Mouse (Mus musculus) embryonic facial prominence, embryonic 15.5 days (tissue): ENCODE results near the gene Kif28. TPM values are rescaled to one million over a fixed set of nuclear protein-coding genes. Genes with fewer than 3 reads are reported as not detected.
"Not testable (repeated sequence)": the region's sequence is repeated elsewhere in the genome, so short reads cannot be mapped to it uniquely, and the experiment has no call there.

Experiments
- ATAC-seq: fragments of 200-750 bp; cut with Nextera tagmentation; 2 replicates; pipeline ENCODE4 v1.8.0; 2017; ENCODE audit warnings: low read depth, moderate TSS enrichment; ENCODE audit not compliant: insufficient number of reproducible peaks, low FRiP score, low TSS enrichment
- H3K27ac ChIP-seq: fragments of 300-500 bp; sonication (generic); replicated peaks from 2 replicates; pipeline ENCODE4 v1.5.1; 2015; ENCODE audit warnings: mild to moderate bottlenecking, inconsistent platforms
- H3K27me3 ChIP-seq: fragments of 300-500 bp; sonication (generic); 2 replicates; pipeline ENCODE4 v1.6.1; 2015; ENCODE audit warnings: inconsistent platforms
- H3K36me3 ChIP-seq: fragments of 300-500 bp; sonication (generic); 2 replicates; pipeline ENCODE4 v1.6.1; 2015; ENCODE audit warnings: mild to moderate bottlenecking, inconsistent platforms
- H3K4me1 ChIP-seq: fragments of 300-500 bp; sonication (generic); 2 replicates; pipeline ENCODE4 v1.6.1; 2015; ENCODE audit warnings: inconsistent platforms
- H3K4me2 ChIP-seq: fragments of 300-500 bp; sonication (generic); replicated peaks from 2 replicates; pipeline ENCODE4 v1.6.1; 2015; ENCODE audit warnings: mild to moderate bottlenecking, inconsistent platforms
- H3K4me3 ChIP-seq: fragments of 300-500 bp; sonication (generic); replicated peaks from 2 replicates; pipeline ENCODE4 v1.5.1; 2015; ENCODE audit warnings: mild to moderate bottlenecking, inconsistent platforms
- H3K9ac ChIP-seq: fragments of 300-500 bp; sonication (generic); 2 replicates; pipeline ENCODE4 v1.6.1; 2015; ENCODE audit warnings: inconsistent platforms
- H3K9me3 ChIP-seq: fragments of 300-500 bp; sonication (generic); replicated peaks from 2 replicates; pipeline ENCODE4 v1.6.1; 2016; ENCODE audit warnings: inconsistent platforms
- WGBS: fragments of 180-500 bp; shearing (Covaris S2); methylation state at CpG from one replicate; pipeline ENCODE4 v1.1.7; 2015; 5-methylcytosine and 5-hydroxymethylcytosine counted together
- polyA plus RNA-seq: library from polyadenylated mRNA; unstranded; fragments of >200 nt; fragmentation: Nextera tagmentation; extraction: Ambion mirVana; gene quantifications from 2 replicates; pipeline ENCODE4 v1.2.1, GENCODE M21; 2015

The Kif28 gene
- polyA plus RNA-seq, 1 experiment from 2014 or later: 0.25 TPM

- 0 out of 2 replicates have a peak, but pooled peaks have one; percentile 45 for ATAC-seq
- no peak overlapping the region for H3K4me3 ChIP-seq
- H3K27me3 ChIP-seq: no peaks in the 10 kb centered on the region
- no peaks in the 10 kb centered on the region for H3K36me3 ChIP-seq
- no peaks in the 10 kb centered on the region for H3K4me1 ChIP-seq
- 28% methylated on average over 15 of the region's 15 CpGs for WGBS
- no peak overlapping the region; the same call in 1 of the 2 replicates for H3K4me2 ChIP-seq
- H3K9ac ChIP-seq: no peak overlapping the region
- no peaks in the 10 kb centered on the region for H3K9me3 ChIP-seq
- no peak overlapping the region for H3K27ac ChIP-seq
These were observed 10.3 kb downstream of the Kif28 start for GRCm38 (mm10) chr1:179734500-179735474.

- Histone ChIP-seq H3K4me3 (no peak overlapping the region), H3K27ac (no peak overlapping the region), H3K9ac (no peak overlapping the region), H3K4me2 (no peak overlapping the region), H3K9me3 (no peaks in the 10 kb centered on the region), H3K27me3 (no peaks in the 10 kb centered on the region), H3K4me1 (no peaks in the 10 kb centered on the region), H3K36me3 (no peaks in the 10 kb centered on the region)
- ATAC-seq: no peak
- 90% methylated on average over 3 of the region's 3 CpGs for WGBS
These were observed 13.7 kb downstream of the Kif28 start for GRCm38 (mm10) chr1:179731391-179731790.

DNA sequence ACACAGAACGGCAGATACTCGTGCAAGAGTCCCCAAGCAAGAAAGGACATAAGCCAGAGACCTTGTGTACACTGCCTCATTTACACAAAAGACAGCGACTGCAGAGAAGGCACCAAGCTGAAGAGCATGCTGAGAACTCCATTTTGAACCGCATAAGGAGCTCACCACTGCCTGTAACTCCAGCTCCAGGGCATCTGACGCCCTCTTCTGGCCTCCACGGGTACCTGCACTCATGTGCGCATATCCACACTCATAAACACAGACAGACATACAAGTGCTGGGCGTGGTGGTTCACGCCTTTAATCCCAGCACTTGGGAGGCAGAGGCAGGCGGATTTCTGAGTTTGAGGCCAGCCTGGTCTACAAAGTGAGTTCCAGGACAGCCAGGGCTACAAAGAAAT lies 16.4 kb downstream of the Kif28 start:
- Histone ChIP-seq H3K9ac (no peak overlapping the region), H3K4me2 (no peak overlapping the region), H3K9me3 (no peaks in the 10 kb centered on the region), H3K4me3 (no peak overlapping the region), H3K27ac (no peak overlapping the region), H3K27me3 (no peaks in the 10 kb centered on the region), H3K4me1 (no peaks in the 10 kb centered on the region), H3K36me3 (no peaks in the 10 kb centered on the region)
- no peak for ATAC-seq
- WGBS: 88% methylated on average over 10 of the region's 10 CpGs

GRCm38 (mm10) chr1:179722811-179723469 lies 22.1 kb downstream of the Kif28 start:
- H3K36me3 ChIP-seq: no peaks in the 10 kb centered on the region
- H3K4me3 ChIP-seq: no peak overlapping the region
- 76% methylated on average over 8 of the region's 8 CpGs for WGBS
- no peak overlapping the region for H3K4me2 ChIP-seq
- no peaks in the 10 kb centered on the region for H3K4me1 ChIP-seq
- H3K27me3 ChIP-seq: no peaks in the 10 kb centered on the region
- no peak overlapping the region for H3K27ac ChIP-seq
- H3K9me3 ChIP-seq: no peaks in the 10 kb centered on the region
- H3K9ac ChIP-seq: no peak overlapping the region
- no peak for ATAC-seq

- no peak overlapping the region for H3K9ac ChIP-seq
- no peaks in the 10 kb centered on the region for H3K36me3 ChIP-seq
- no peaks in the 10 kb centered on the region for H3K4me1 ChIP-seq
- H3K27me3 ChIP-seq: no peaks in the 10 kb centered on the region
- no peak overlapping the region for H3K4me2 ChIP-seq
- H3K27ac ChIP-seq: no peak overlapping the region
- no peak overlapping the region for H3K4me3 ChIP-seq
- WGBS: 88% methylated on average over 4 of the region's 4 CpGs
- ATAC-seq: no peak
- no peaks in the 10 kb centered on the region for H3K9me3 ChIP-seq
These were observed 29.3 kb downstream of the Kif28 start for GRCm38 (mm10) chr1:179715786-179716185.

DNA sequence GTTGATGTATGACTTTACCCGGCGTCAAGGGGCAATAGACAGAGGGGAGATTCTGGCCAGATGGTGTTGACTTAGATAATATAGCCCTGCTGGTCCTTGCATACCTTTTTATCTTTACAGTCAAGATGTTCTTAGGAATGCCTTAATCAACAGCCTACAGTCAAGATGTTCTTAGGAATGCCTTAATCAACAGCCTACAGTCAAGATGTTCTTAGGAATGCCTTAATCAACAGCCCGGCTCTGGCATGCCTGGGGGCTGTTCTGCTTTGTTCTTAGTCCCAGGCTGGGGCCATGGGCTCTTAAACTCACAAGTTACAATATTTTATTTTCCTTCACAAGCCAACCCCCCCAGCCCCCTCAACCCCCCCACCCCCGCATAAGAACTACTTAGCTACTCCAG lies 29.8 kb downstream of the Kif28 start:
- 89% methylated on average over 3 of the region's 4 CpGs for WGBS
- H3K4me3 ChIP-seq, H3K4me2 ChIP-seq, H3K27me3 ChIP-seq, H3K4me1 ChIP-seq, ATAC-seq, H3K27ac ChIP-seq, H3K9me3 ChIP-seq, H3K36me3 ChIP-seq, H3K9ac ChIP-seq: not testable (repeated sequence)

- Histone ChIP-seq H3K4me2 (no peak overlapping the region), H3K4me3 (no peak overlapping the region), H3K9me3 (no peaks in the 10 kb centered on the region), H3K27me3 (no peaks in the 10 kb centered on the region), H3K27ac (no peak overlapping the region), H3K9ac (no peak overlapping the region), H3K4me1 (no peaks in the 10 kb centered on the region), H3K36me3 (no peaks in the 10 kb centered on the region)
- WGBS: 82% methylated on average over 3 of the region's 3 CpGs
- ATAC-seq: no peak
These were observed 31.7 kb downstream of the Kif28 start for GRCm38 (mm10) chr1:179713367-179713766.

DNA sequence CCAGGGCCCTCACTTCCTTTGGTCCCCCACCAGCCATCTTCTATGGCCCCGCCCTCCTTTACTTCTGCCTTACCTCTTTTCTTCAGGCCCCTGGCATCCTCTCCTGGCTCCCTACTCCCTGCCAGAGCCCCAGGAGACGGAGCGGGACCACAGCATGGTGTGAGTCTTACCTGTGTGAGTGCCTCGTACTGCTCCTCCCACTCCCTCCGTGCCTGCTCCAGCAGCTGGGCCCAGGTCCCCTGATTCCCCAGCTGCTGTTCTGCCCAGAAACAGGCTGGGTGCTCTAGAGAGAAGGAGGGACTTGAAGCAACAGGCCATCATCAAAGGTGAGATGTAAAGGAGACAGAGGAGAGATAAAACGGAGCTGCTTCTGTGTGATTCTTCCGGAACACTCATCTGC lies 32.4 kb downstream of the Kif28 start:
- no peak overlapping the region for H3K27ac ChIP-seq
- no peak overlapping the region for H3K4me2 ChIP-seq
- no peaks in the 10 kb centered on the region for H3K27me3 ChIP-seq
- 81% methylated on average over 7 of the region's 7 CpGs for WGBS
- H3K36me3 ChIP-seq: no peaks in the 10 kb centered on the region
- H3K9ac ChIP-seq: no peak overlapping the region
- peak; percentile 63; the same call in 1 of the 2 replicates for ATAC-seq
- H3K4me3 ChIP-seq: no peak overlapping the region
- no peaks in the 10 kb centered on the region for H3K4me1 ChIP-seq
- no peaks in the 10 kb centered on the region for H3K9me3 ChIP-seq

- 86% methylated on average over 5 of the region's 5 CpGs for WGBS
- Histone ChIP-seq H3K36me3 (no peaks in the 10 kb centered on the region), H3K27ac (no peak overlapping the region), H3K9me3 (no peaks in the 10 kb centered on the region), H3K9ac (no peak overlapping the region), H3K4me3 (no peak overlapping the region), H3K4me1 (no peaks in the 10 kb centered on the region), H3K4me2 (no peak overlapping the region), H3K27me3 (no peaks in the 10 kb centered on the region)
- ATAC-seq: no peak
These were observed 34.3 kb downstream of the Kif28 start for GRCm38 (mm10) chr1:179710739-179711138.

DNA sequence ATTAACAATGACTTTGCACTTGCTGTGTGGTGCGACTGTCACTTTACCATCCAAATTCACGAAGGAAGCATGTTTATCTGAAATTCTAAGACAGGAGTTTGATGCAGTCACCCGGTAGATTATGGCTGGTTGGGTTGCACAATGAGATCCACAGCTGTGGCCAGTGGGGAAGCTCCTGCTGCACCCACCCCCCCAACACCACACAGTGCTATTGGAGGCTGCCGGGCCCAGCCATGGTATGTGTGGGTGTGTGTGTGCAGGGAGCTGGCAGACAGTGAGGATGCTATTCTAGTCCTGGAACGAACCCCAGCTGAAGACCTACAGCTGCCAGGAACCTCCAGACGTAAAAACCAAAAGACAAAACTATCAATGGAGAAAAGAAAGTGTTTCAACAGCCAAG lies 35.7 kb downstream of the Kif28 start:
- H3K27ac ChIP-seq: no peak overlapping the region
- H3K9me3 ChIP-seq: no peaks in the 10 kb centered on the region
- H3K9ac ChIP-seq: no peak overlapping the region
- H3K4me1 ChIP-seq: no peaks in the 10 kb centered on the region
- H3K4me2 ChIP-seq: no peak overlapping the region
- H3K4me3 ChIP-seq: no peak overlapping the region
- ATAC-seq: peak; percentile 79; the same call in 1 of the 2 replicates
- 63% methylated on average over 6 of the region's 6 CpGs for WGBS
- H3K36me3 ChIP-seq: no peaks in the 10 kb centered on the region
- H3K27me3 ChIP-seq: no peaks in the 10 kb centered on the region

DNA sequence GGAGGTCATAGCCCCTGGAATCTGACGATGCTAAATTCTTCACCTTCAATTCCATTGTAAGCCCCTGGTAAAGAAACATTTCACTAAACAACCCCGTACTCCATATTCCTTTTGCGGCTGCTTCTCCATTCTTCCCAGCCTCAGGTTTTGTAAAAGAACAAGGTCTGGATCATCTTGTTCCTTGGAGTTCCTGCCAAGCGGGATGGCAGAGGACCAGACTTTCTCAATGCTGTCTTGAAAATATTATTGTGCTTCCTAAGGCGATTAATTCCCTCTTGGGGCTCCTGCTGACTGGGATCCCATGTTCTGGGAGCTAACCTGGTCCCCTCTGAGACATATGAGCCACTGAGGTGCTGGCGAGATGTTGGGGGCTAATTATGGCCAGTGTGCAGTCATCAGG lies 39.9 kb downstream of the Kif28 start:
- Histone ChIP-seq H3K9me3 (no peaks in the 10 kb centered on the region), H3K9ac (no peak overlapping the region), H3K4me3 (no peak overlapping the region), H3K4me2 (no peak overlapping the region), H3K27ac (no peak overlapping the region), H3K4me1 (no peaks in the 10 kb centered on the region), H3K36me3 (no peaks in the 10 kb centered on the region), H3K27me3 (no peaks in the 10 kb centered on the region)
- ATAC-seq: no peak
- WGBS: 80% methylated on average over 6 of the region's 6 CpGs
